Mouse (Mus musculus) intestine, postnatal 0 days (tissue): Measurements from ENCODE around the gene Cadm3. TPM values are rescaled to one million over a fixed set of nuclear protein-coding genes. Genes with fewer than 3 reads are reported as not detected.

ENCODE experiments used
- ATAC-seq: fragments of 200-750 bp; cut with Nextera tagmentation; 2 replicates; pipeline ENCODE4 v1.8.0; 2017; ENCODE audit warnings: mild to moderate bottlenecking, moderate TSS enrichment, moderate library complexity
- H3K27ac ChIP-seq: fragments of 300-500 bp; sonication (generic); 2 replicates; pipeline ENCODE4 v1.5.1; 2014; ENCODE audit warnings: mild to moderate bottlenecking, low read depth, low read length, moderate library complexity
- H3K27me3 ChIP-seq: fragments of 300-500 bp; sonication (generic); replicated peaks from 2 replicates; pipeline ENCODE4 v1.6.1; 2014; ENCODE audit warnings: low read length, mixed read lengths; ENCODE audit not compliant: control insufficient read depth, insufficient read depth
- H3K36me3 ChIP-seq: fragments of 300-500 bp; sonication (generic); 2 replicates; pipeline ENCODE4 v1.6.1; 2014; ENCODE audit warnings: mild to moderate bottlenecking, moderate library complexity; ENCODE audit not compliant: control insufficient read depth, insufficient read depth
- H3K4me1 ChIP-seq: fragments of 300-500 bp; sonication (generic); replicated peaks from 2 replicates; pipeline ENCODE4 v1.6.1; 2014; ENCODE audit warnings: antibody characterized with exemption, low read length, mixed read lengths; ENCODE audit not compliant: control insufficient read depth, insufficient read depth
- H3K4me2 ChIP-seq: fragments of 300-500 bp; sonication (generic); replicated peaks from 2 replicates; pipeline ENCODE4 v1.6.1; 2014; ENCODE audit warnings: low read depth, mild to moderate bottlenecking, moderate library complexity
- H3K4me3 ChIP-seq: fragments of 300-500 bp; sonication (generic); 2 replicates; pipeline ENCODE4 v1.5.1; 2014; ENCODE audit warnings: low read depth, low read length
- H3K9ac ChIP-seq: fragments of 300-500 bp; sonication (generic); 2 replicates; pipeline ENCODE4 v1.6.1; 2014; ENCODE audit warnings: mild to moderate bottlenecking, low read depth, low read length
- H3K9me3 ChIP-seq: fragments of 300-500 bp; sonication (generic); 2 replicates; pipeline ENCODE4 v1.6.1; 2016; ENCODE audit warnings: mixed run types; ENCODE audit not compliant: control insufficient read depth
- CTCF ChIP-seq: sonication (generic); IDR thresholded peaks from 2 replicates; pipeline ENCODE4 v1.5.1; 2016; ENCODE audit warnings: low read depth, mild to moderate bottlenecking, control low read depth, antibody characterized with exemption, moderate library complexity
- WGBS: fragments of 180-500 bp; shearing (Covaris S2); extraction: QIAGEN DNeasy Blood & Tissue Kit; methylation state at CpG from one replicate; pipeline ENCODE4 v1.1.7; 2014; 5-methylcytosine and 5-hydroxymethylcytosine counted together
- polyA plus RNA-seq: library from polyadenylated mRNA; unstranded; fragments of >200 nt; fragmentation: Nextera tagmentation; extraction: Ambion mirVana; gene quantifications from 2 replicates; pipeline ENCODE4 v1.2.1, GENCODE M21; 2015

The Cadm3 gene
- polyA plus RNA-seq, 1 experiment from 2014 or later: 0.85 TPM

DNA sequence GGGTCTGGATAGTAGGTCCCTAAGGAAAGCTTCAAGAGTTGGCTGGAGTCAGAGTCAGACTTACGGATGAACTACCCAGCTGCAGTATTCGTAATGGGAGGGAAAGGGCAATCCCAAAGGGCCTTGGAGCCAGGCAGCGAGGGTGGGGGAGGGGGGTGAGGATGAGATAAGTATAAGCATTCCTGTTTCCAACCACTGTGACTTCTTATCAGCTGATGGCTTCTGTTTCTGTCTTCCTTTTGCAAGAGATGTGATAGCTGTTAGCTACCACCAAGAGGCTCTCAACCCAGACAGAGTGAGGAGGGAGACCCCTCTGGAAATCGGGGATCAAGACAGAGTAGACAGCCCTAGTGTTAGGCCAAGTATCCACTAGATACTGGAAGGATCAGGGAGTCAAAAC is 38.3 kb downstream of the Cadm3 start:
- TF ChIP-seq CTCF: no peak
- Histone ChIP-seq H3K9me3 (no peaks in the 10 kb centered on the region), H3K27me3 (no peaks in the 10 kb centered on the region), H3K9ac (no peak overlapping the region), H3K4me3 (no peak overlapping the region), H3K4me2 (no peak overlapping the region), H3K27ac (no peak overlapping the region), H3K36me3 (no peaks in the 10 kb centered on the region), H3K4me1 (no peaks in the 10 kb centered on the region)
- no peak for ATAC-seq
- 27% methylated on average over 4 of the region's 4 CpGs for WGBS

DNA sequence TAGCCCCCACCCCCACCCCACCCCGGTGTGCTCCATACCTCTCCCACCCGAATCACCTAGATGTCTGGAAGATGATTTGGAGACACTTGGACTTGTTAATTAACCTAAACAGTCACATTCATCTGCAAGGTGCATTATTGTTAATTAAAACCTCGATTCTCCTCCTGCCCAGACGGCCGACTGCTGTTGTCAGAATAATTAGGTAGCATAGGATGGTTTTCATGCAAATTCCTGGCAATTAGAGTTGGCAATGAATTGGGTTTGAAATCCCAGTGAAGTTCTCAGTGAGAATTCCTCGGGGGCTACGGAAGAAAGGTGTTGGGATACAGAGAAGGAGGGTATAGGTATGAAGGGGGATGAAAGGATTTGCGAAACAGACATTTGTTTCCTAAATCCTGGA is 39.0 kb downstream of the Cadm3 start:
- H3K4me1 ChIP-seq: no peaks in the 10 kb centered on the region
- H3K4me3 ChIP-seq: no peak overlapping the region
- WGBS: 82% methylated on average over 8 of the region's 8 CpGs
- no peak for TF ChIP-seq CTCF
- H3K9ac ChIP-seq: no peak overlapping the region
- H3K4me2 ChIP-seq: no peak overlapping the region
- no peaks in the 10 kb centered on the region for H3K27me3 ChIP-seq
- H3K9me3 ChIP-seq: no peaks in the 10 kb centered on the region
- no peak for ATAC-seq
- H3K36me3 ChIP-seq: no peaks in the 10 kb centered on the region
- no peak overlapping the region for H3K27ac ChIP-seq

- no peaks in the 10 kb centered on the region for H3K36me3 ChIP-seq
- no peak overlapping the region for H3K4me3 ChIP-seq
- WGBS: 31% methylated on average over 1 of the region's 1 CpGs
- no peak overlapping the region for H3K4me2 ChIP-seq
- H3K27ac ChIP-seq: no peak overlapping the region
- ATAC-seq: no peak
- H3K27me3 ChIP-seq: no peaks in the 10 kb centered on the region
- no peaks in the 10 kb centered on the region for H3K9me3 ChIP-seq
- TF ChIP-seq CTCF: no peak
- no peaks in the 10 kb centered on the region for H3K4me1 ChIP-seq
- H3K9ac ChIP-seq: no peak overlapping the region
Observed at GRCm38 (mm10) chr1:173326552-173326951, 40.9 kb downstream of the Cadm3 start.

DNA sequence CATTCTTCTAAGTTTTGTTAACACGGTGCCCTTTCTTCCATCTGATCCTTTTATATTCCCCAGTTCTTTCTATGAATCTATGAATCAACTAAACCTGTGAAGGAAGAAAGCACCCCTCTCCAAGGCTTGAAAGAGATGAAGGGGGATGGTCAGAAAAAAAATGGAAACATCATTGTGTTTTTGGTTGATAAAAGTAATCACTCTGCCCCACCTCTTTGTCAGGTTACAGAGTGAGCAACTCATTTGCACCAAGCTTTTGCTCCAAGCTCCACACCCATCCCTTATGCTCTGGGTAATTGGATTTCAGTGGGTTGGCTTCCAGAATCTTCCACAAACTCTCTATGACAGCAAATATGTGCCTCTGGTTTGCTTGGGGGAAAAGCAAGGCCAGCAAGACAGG is 42.1 kb downstream of the Cadm3 start:
- ATAC-seq: no peak
- 95% methylated on average over 1 of the region's 1 CpGs for WGBS
- H3K4me2 ChIP-seq: no peak overlapping the region

GRCm38 (mm10) chr1:173324961-173325360 is 42.5 kb downstream of the Cadm3 start:
- Histone ChIP-seq H3K9ac (no peak overlapping the region), H3K36me3 (no peaks in the 10 kb centered on the region), H3K4me2 (no peak overlapping the region), H3K9me3 (no peaks in the 10 kb centered on the region), H3K27ac (no peak overlapping the region), H3K27me3 (no peaks in the 10 kb centered on the region), H3K4me1 (no peaks in the 10 kb centered on the region), H3K4me3 (no peak overlapping the region)
- TF ChIP-seq CTCF: no peak
- WGBS: 67% methylated on average over 4 of the region's 4 CpGs
- ATAC-seq: no peak

More for the DNA sequence above, 42.1 kb downstream of the Cadm3 start:
- no peaks in the 10 kb centered on the region for H3K36me3 ChIP-seq
- TF ChIP-seq CTCF: no peak
- no peak overlapping the region for H3K27ac ChIP-seq
- H3K9me3 ChIP-seq: no peaks in the 10 kb centered on the region
- no peak overlapping the region for H3K4me3 ChIP-seq
- H3K27me3 ChIP-seq: no peaks in the 10 kb centered on the region
- no peak overlapping the region for H3K9ac ChIP-seq
- no peaks in the 10 kb centered on the region for H3K4me1 ChIP-seq

DNA sequence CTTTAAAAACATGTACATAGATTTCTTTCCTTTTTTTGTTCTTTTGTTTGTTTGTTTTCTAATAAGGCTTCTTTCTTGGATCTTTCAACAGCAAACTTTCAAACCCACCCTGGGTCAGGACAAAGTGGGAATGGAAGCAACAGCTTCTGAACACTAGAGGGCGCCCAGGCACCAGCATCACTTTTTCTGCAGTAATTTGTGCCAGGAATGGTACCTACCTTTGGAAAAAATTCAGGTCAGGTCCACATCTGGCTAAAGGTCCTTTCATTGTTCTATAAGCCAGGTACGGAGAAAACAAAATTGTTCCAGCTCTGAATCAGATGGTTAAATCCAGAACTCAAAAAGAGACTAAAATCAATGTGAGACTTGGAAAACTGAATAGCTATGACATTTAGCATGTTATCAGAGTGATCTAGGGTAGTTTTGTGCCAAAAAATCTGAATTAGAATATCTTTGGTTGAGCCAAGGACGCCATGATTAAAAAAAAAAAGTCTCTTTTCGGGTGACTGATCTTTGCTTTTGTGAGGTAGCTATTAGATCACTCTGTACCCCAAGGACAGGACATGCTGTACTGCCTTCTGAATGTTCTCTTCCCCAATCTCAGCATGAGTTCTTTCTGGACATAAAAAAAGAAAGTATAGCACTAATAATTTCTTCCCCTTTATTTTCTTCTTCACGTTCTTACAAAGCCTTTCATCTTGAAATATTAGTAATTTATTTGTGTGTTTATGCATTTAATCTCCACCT is 43.5 kb downstream of the Cadm3 start:
- no peaks in the 10 kb centered on the region for H3K27me3 ChIP-seq
- TF ChIP-seq CTCF: peak; percentile 75
- ATAC-seq: no peak
- H3K36me3 ChIP-seq: no peaks in the 10 kb centered on the region
- WGBS: 29% methylated on average over 5 of the region's 5 CpGs
- no peak overlapping the region for H3K4me3 ChIP-seq
- H3K27ac ChIP-seq: no peak overlapping the region
- no peaks in the 10 kb centered on the region for H3K4me1 ChIP-seq
- no peaks in the 10 kb centered on the region for H3K9me3 ChIP-seq
- H3K9ac ChIP-seq: no peak overlapping the region
- no peak overlapping the region for H3K4me2 ChIP-seq

DNA sequence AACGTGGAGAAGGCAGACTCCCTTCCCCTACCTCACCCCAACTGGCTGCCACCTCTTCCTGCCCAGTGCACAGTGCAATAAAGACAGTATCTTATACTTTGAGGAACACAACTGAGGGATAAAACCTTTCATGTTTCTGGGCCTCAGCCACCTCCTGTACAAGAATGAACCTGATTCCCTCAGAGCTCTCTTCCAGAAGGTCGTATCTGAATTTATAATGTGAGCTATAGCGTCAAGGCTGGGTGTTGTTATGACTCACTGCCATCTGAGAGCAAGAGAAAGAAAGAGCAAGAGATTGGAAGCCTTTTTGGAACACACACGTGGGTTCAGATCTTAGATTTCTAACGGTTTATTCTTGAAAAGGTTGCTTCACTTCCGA is 45.3 kb downstream of the Cadm3 start:
- ATAC-seq: no peak
- Histone ChIP-seq H3K36me3 (no peaks in the 10 kb centered on the region), H3K27ac (no peak overlapping the region), H3K9ac (no peak overlapping the region), H3K27me3 (no peaks in the 10 kb centered on the region), H3K4me1 (no peaks in the 10 kb centered on the region), H3K9me3 (no peaks in the 10 kb centered on the region), H3K4me3 (no peak overlapping the region), H3K4me2 (no peak overlapping the region)
- TF ChIP-seq CTCF: no peak
- 64% methylated on average over 6 of the region's 6 CpGs for WGBS
